In genomic region chr7:99392696-99393095, GRCm38 (mm10) we compare ENCODE assay signal across 16 mouse cellular contexts.
"Had no signal": no experiment of that assay in that cellular context is flagged by ENCODE, and none has a peak within 500 bp of the region (broad histone marks: within the 10 kb centered on the region; RNA-seq: fewer than 3 reads in every experiment).

No protein-coding gene starts in this region.

- H3K36me3 ChIP-seq: liver, embryonic 12.5 days had no signal

- H3K27me3 ChIP-seq: midbrain, embryonic 13.5 days had no signal

- H3K9me3 ChIP-seq: liver, embryonic 12.5 days; megakaryocyte, embryonic 14.5 days; midbrain, embryonic 13.5 days had no signal

- H3K27ac ChIP-seq: liver, embryonic 12.5 days; macrophage; midbrain, embryonic 13.5 days had no signal

- DNase-seq: kidney, adult 8-10 months; kidney, postnatal 25 days; layer of hippocampus, adult 9-11 months; layer of hippocampus, postnatal 36 days; left cerebral cortex, postnatal 4 days; lung, embryonic 14.5 days; lung, postnatal 14 days; retina, postnatal 1 day; right cerebral cortex, postnatal 4 days; spleen, adult 18-20 months; thymus, adult 18-20 months; thymus, postnatal 14 days had no signal

- H3K4me2 ChIP-seq: liver, embryonic 12.5 days; lung, embryonic 14.5 days; midbrain, embryonic 13.5 days had no signal

- H3K9ac ChIP-seq: liver, embryonic 12.5 days; lung, embryonic 14.5 days; midbrain, embryonic 13.5 days had no signal

- H3K4me3 ChIP-seq: liver, embryonic 12.5 days; megakaryocyte, embryonic 14.5 days; midbrain, embryonic 13.5 days had no signal

- ATAC-seq: liver, embryonic 12.5 days; midbrain, embryonic 13.5 days had no signal

- H3K4me1 ChIP-seq: liver, embryonic 12.5 days; megakaryocyte, embryonic 14.5 days had no signal
